Mouse (Mus musculus): ENCODE data around the gene Krt6a.
"Not testable (repeated sequence)": the region's sequence is repeated elsewhere in the genome, so short reads cannot be mapped to it uniquely, and the experiment has no call there.

The Krt6a gene

DNA sequence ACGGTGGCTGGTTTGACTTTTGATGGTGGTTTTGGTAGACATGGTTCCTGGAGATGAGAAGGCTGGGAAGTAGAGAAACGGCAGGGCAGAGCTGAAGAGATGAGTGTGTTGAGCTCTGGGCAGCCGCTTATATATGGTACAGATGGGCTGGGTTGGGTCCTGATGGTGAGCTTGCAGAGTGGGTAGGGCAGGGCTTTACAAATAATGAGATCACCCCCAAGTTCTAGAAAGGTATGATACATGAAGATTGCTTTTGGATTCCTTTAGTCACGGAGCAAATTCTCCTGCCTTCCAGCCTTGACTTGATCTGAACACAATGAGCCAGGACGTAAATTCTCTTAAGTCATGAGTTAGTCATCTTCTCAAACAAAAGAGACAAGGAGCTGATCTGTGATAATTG lies at the start of gene Krt6a:
Gene Krt6a, minus strand, starts transcription at position 101 of the 400 bp plus-strand sequence.
- DNase-seq (ENCODE audit: low read depth), result no peak

DNA sequence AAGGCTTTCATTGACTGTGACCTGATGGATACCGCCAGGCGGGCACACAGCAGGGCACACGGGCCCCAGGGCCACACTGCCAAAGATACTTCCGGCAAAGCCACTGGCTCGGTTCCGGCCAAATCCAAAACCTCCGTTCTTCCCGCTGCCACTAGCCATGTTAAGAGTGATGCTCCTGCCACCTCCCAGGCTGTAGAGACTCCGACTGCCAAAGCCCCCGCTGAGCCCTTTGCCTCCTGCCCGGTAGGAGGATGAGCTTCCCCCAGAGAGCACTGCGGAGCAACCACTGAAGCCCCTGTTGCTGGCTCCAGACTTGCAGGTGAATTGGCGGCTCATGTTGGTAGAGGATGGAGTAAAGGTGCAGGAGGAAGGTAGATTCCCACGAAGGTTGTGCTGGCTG lies 48.6 kb upstream of the Krt6a start, which contains the start of gene Krt71:
Gene Krt71, minus strand, starts transcription at position 399 of the 400 bp plus-strand sequence.
- no peak for DNase-seq (ENCODE audit: low read depth)

DNA sequence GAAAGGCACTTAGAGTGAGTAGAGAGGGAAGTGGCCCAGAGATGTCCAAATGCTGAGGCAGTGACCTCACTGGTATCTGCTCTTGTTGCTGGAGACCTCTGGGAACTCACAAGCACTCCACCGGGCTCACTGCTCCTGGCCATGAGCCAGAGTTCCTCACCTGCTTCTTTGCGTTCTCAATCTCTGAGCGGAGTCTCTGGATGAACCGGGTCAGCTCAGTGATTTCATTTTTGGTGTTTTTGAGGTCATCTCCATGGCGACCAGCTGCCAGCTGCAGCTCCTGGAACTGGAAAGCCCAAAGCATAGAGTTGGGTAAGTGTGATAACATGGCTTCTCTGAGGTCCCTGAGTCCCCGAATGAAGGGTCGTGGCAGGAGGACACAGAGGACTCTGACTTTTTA lies 43.7 kb upstream of the Krt6a start:
- no peak for DNase-seq (ENCODE audit: low read depth)

DNA sequence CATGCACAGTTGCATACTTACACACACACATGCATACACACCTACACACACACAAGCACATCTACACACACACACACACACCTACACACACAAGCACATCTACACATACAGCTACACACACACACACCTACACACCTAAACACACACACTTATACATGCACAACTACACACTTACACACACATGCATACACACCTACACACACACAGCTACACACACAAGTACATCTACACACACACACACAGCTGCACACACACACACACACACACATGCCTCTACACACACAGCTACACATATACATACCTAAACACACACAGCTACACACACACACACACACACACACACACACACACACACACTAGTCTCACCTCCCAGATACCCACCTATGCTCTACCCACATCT lies 36.5 kb upstream of the Krt6a start:
- no peak for DNase-seq (ENCODE audit: low read depth)

DNA sequence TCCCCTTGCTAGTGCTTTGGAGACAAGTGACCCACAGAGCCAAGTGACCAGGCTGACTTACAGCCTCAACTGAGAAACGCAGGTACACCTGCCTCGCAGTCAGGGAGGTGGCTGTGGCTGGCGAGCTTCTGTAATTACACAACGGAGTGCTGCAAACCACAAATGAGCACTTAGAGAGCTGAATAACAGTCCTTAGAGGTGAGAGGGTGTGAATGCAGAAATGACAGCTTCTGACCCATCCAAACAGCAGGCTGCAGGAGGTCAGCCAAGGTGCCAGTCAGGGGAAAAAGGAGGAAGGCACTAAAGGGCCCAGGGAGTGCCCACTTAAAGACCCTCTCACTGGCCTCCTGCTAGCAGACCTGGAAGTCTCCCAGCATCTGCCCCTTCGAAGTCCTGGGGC lies 30.6 kb upstream of the Krt6a start:
- DNase-seq (ENCODE audit: low read depth), result no peak

DNA sequence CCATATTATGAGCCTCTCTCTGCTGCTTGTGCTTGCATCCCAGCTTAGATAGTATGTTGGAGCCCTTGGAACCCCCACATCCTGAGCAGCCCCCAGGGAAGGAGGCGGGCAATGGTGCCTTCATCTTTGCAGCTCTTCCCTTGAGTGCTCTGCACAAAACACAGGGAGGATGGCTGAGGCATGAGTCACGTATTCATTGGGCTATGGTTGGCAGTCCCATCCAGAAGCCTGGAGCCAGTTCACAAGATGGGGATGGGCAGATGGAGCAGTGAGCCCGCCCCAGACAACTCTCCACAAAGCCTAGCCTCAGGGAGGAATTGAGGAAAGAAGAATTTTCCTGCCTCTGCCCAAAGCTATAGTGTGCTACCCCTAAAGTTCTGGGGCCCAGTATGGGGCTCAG lies 21.7 kb upstream of the Krt6a start:
- no peak for DNase-seq (ENCODE audit: low read depth)

DNA sequence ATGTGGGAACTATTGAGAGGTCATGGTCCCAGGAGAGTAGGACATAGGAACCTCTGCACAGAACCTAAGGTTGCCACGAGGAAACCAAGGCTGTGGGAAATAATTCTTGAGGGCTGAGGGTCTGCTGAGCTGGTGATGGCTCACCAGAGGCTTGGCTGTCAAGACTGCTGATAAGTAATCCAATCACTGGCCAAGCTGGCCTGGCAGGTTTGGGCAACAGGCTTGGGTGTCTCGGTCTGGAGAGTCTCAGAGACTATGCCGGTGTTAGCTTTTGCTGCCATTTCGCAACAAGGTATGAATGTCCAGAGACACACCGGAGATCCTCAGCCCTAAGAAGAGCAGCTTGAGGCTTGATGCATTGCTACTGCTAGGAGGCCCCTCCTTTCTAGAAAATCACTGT lies 20.2 kb upstream of the Krt6a start:
- no peak for DNase-seq (ENCODE audit: low read depth)

DNA sequence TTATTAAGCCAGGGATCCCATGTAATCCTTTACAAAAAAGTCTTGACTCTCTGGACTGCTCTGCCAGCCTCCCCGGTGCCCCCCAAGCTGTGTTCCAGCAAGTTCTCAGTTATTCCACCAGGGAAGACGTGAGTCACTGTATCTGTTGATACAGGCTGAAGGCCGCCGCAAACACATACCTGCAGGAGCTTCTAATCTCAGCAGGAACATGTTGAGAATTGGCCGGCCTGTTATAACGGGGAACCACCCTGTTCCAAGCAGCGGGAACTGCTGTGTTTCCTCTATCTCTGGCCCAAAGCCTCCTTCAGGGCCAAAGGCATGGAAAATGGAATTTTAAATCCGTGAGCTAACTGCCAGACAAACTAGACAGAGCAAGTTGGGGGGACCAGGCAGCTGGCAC lies 19.6 kb upstream of the Krt6a start:
- no peak for DNase-seq (ENCODE audit: low read depth)

DNA sequence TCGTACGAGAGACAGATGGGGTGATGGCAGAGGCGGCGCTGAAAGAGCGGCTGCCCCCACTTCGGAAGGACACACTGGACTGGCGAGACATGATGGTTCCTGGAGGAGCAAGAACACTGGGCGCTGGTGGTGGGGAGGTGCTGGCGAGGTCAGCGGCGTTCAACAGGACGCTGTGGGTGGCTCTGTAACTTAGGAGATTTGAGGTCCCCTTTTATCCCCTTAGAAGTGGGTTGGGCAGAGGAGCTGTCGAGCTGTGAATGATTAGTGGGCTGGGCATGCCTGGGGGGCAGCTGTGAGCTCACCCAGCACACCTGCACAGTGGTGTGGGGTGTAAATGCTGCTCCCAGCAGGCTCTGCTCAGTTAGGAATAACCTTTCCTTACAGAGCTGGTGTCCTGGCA lies 18.6 kb upstream of the Krt6a start, which contains the start of gene Krt5:
Gene Krt5, minus strand, starts transcription at position 179 of the 400 bp plus-strand sequence.
- no peak for DNase-seq (ENCODE audit: low read depth)

DNA sequence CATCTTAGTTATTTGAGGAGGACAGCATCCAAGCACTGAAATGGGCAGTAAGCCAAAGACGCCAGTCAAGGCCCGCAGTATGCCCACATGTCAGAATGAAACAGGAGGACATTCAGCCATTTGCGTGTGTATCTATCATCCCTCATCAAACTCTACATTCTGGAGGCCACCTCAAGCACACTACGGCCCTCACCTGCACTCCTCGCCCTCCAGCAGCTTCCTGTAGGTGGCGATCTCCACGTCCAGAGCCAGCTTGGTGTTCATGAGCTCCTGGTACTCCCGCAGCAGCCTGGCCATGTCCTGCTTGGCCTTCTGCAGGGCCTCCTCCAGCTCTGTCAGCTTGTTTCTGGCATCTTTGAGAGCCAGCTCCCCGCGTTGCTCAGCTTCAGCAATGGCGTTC lies 14.6 kb upstream of the Krt6a start:
- DNase-seq (ENCODE audit: low read depth), result no peak

DNA sequence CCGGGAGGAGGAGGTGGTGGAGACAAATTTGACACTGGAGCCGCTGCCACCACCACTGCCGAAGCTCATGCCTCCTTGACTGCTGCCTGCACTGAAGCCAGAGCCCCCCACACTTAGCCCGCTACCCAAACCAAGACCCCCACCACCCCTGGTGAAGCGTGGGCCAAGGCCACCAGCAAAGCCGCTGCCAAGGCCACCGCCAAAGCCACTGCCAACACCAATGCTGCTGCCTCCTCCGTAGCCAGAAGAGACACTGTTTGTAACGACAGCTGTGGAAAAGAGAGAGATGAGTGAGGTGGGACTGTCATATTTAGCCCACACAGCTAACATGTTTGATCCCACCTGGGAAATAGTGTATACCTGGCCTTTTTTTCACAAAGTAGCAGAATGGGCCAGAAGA lies 13.3 kb upstream of the Krt6a start:
- no peak for DNase-seq (ENCODE audit: low read depth)

DNA sequence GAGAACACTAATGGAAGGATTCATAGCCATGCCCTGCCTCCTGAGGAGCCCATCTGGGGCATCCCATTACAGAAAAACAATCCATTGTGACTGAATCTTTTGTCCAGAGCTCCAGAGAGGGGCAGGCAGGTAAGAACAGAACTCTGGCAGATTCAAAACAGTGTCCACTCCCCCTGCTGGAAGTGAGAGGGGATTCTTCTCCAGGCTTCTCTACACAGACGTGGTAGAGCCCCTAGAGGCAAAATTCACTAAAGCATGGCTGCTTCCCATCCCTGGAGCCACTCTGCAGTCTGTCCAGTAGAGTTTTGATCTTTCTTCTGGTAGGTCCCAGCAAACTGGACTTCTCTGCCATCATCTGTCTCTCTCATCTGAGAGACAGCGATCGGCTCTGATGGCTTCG lies 10.0 kb upstream of the Krt6a start:
- no peak for DNase-seq (ENCODE audit: low read depth)

DNA sequence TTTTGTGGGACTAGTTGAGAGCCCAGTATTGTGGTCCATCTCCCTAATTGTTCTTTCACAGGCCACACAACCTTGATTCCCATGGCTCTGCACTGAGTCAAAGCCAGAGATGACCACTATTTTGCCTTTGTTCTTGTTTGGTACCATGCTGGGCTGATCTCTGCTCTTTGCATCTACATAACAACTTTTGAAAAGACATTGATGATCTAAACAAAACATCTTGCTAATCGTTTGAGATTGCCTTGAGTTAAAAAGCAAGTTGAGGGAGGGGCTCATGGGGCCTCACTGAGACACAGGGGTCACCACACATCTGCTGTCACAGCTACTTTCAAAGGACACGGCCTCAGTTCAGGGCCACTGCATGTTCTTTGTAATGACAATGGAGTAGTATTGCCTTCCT lies 8.3 kb upstream of the Krt6a start:
- no peak for DNase-seq (ENCODE audit: low read depth)

DNA sequence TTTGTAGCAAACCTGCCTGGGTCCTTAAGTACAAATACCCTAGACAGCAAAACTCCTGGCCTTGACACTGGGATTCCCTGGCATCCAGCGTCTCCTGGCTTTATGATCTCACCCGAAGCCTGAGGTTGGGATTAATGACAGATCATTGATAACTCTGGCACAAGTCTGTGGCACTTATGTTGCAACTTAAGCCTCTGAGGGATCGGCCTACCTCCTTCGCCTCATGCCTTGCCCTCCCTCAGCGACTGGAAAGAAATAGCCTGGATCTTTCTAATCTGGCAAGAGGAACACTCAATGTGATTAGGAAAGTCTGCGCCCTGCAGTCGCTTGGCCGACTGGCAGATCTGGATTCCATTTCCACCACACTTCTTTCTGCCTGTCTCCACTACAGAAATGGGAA lies 5.8 kb upstream of the Krt6a start:
- DNase-seq (ENCODE audit: low read depth), result no peak

DNA sequence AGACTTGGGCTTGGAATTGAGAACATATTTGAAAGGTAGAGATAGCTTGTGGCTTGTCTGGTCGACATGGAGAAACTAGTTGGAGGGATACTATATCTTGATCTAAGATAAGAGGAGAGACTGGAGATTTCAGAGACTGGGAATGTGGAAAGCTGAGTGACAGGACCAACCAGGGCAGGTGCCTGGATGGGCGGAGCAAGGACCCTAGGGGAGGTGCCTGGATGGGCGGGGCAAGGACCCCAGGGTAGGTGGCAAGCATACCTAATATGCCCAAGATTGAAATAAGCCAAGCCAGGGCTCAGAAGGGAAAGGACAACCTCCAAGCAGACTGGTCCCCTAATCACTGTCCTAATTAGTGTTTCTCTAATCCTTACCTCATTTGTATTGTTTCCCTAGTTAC lies 5.1 kb upstream of the Krt6a start:
- DNase-seq (ENCODE audit: low read depth), result no peak

DNA sequence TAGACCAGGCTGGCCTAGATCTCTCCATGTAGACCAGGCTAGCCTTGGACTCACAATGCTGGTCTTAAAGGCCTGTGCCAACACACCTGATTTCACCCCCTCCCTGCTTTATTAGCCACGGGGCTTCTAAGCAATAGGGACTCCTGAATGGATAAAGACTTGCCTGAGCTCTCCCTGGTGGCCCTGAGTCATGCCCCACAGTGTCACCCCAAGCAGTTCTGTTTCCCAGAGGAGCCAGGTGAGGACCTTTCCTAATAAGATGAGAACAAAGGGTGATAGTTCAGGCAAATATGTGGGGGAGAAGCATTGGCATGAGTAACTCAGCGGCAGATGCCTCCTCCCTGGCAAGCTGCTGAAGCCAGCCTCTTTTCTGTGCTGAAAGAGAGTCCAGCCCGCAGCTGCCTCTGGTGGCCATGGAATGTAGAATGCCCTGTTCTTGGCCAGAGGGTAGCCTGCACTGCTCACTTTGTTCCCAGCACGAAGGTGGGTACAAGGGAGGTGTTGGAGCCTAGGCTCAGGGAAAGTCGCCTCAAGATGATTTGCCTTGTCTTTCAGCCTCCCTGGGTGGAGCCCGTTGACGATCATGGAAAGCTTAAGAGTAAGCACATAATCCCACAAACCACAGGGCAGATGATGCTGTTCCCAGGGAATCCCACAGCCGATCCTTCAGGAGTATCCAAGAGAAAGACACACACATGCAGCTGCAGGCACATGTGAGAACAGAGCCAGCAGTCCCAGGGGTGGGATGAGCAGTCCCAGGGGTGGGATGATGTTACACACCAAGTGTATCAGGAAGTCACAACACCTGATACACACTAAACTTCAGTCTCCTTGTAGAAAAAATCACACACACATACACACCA lies 3.5 kb upstream of the Krt6a start:
- no peak for DNase-seq (ENCODE audit: low read depth)

DNA sequence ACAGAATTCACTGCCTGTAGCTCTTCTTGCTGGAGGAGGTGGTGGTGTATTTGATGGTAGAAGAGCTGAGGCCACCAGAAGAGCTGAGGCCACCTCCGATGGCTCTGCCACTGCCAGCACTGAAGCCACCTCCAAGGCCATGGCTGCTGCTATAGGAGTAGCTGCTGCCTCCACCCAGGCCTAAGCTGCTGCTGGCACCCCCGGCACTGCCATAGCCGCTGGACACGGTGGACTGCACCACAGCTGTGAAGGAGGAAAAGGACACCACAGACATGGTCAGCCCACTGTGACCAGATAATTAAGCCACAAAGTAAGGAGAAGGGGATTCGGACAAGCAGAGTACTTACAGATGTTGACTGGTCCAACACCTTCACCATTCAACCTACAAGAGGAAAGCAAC lies 3.6 kb downstream of the Krt6a start:
- not testable (repeated sequence) for DNase-seq (ENCODE audit: low read depth)

DNA sequence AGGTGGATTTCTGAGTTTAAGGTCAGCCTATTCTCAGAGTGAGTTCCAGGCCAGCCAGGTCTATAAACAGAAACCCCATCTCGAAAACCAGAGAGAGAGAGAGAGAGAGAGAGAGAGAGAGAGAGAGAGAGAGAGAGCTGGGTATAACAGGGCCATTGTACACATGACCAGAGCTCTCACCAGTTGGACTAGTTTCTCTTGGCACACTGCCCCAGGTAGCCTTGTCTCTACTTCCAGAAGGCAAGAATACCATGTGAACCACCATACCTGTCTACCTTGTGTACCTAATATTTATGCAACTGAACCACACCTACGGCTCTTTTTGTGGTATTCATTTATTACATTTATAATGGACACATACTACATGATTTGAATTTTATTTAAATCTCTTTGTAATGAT lies 5.9 kb downstream of the Krt6a start:
- no peak for DNase-seq (ENCODE audit: low read depth)

DNA sequence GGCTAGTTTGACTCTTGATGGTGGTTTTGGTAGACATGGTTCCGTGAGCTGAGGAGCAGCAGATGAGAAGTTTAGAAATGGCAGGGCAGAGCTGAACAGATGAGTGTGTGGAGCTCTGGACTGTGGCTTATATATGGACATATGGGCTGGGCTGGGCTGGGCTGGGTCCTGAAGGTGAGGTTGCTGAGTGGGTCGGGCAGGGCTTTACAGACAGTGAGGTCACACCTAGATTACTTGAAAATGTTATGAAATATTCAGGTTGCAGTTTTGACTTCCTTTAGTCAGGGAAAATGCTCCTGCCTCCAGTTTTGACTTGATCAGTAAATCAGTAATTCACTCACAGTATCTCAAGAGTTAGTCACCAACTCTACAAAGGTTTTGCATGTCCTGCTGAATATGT lies 13.9 kb downstream of the Krt6a start, which contains the start of gene Krt6b:
Gene Krt6b, minus strand, starts transcription at position 101 of the 400 bp plus-strand sequence.
- DNase-seq (ENCODE audit: low read depth), result no peak

DNA sequence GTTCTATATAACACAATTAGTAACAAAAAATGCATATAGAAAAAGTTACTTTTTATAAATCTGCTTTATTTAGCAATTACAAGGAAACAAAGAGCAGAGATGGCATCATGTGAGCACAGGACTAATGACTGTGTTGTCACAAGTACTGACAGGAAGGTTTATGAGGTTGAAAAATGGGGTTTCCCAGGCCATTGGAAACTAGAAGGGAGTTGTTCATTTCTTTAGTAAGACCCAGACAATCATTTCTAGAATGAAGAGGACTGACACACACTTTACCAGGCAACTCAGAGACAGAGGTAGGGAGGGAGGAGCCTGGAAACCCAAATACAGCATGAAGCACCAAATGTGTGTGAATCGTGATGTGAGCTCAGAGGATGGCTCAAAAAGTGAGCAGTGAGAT lies 18.1 kb downstream of the Krt6a start:
- DNase-seq (ENCODE audit: low read depth), result no peak

DNA sequence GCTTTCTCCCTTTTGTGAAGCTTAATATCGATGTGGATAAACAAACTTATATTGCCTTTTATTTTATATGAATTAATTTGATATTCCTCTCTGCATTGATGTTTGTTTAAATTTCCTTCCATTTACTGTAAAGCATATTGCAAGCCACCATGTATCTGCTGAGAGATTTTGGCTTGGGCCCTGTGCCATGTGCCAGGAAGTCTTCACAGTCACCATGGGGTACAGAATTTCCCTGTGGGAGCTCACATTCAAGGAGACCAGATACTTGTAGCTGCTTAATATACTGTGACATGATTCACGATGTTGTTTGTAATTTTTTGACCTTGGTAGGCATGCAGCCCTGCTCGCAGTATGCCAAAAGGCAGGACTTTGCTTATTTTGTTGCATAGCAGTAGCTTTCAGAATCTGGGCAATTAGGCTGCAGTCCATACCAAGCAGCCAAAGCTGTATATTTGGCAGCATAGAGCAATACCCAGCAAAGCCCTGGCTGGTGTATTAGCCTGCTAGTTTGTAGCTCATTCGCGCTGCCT lies 41.3 kb downstream of the Krt6a start:
- DNase-seq (ENCODE audit: low read depth), result no peak

DNA sequence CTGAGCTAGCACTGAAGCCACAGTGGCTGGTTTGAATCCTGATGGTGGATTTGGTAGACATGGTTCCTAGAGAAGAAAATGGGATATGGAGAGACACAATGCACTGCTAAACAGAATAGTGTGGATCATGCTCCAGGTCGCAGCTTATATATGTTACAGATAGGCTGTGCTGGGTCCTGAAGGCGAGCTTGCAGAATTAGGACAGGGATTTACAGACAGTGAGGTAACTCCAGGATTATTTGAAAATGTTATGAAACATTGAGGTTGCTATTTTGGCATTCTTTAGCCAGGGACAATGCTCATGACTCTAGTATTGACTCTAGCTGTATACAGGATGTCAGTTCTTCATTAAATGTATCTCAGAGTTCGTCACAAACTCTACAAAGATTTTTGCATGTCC lies 46.8 kb downstream of the Krt6a start, which contains the start of gene Gm5478:
Gene Gm5478, minus strand, starts transcription at position 101 of the 400 bp plus-strand sequence.
- DNase-seq (ENCODE audit: low read depth), result no peak

Measured in c-Kit-positive CD71-positive TER-119-negative erythroid progenitor cells, embryonic 14.5 days (primary cell).